Mouse (Mus musculus): Measurements from ENCODE around the gene Lima1.

- no peak for TF ChIP-seq CTCF (IDR thresholded peaks at IDR 0.05; ENCODE audit: extremely low read depth, insufficient read depth, low read length)
- TF ChIP-seq POLR2A (IDR thresholded peaks at IDR 0.05; ENCODE audit: extremely low read depth, insufficient read depth, low read length): no peak
Observed at GRCm38 (mm10) chr15:99736675-99737074, 138.6 kb downstream of the Lima1 start.

All from cortical plate, adult 2 months (tissue).